Mouse (Mus musculus): Measurements from ENCODE around the gene B130006D01Rik. TPM values are rescaled to one million over a fixed set of nuclear protein-coding genes. Genes with fewer than 3 reads are reported as not detected.

The B130006D01Rik gene
- polyA plus RNA-seq, 1 experiment from 2014 or later: 1.1 TPM

DNA sequence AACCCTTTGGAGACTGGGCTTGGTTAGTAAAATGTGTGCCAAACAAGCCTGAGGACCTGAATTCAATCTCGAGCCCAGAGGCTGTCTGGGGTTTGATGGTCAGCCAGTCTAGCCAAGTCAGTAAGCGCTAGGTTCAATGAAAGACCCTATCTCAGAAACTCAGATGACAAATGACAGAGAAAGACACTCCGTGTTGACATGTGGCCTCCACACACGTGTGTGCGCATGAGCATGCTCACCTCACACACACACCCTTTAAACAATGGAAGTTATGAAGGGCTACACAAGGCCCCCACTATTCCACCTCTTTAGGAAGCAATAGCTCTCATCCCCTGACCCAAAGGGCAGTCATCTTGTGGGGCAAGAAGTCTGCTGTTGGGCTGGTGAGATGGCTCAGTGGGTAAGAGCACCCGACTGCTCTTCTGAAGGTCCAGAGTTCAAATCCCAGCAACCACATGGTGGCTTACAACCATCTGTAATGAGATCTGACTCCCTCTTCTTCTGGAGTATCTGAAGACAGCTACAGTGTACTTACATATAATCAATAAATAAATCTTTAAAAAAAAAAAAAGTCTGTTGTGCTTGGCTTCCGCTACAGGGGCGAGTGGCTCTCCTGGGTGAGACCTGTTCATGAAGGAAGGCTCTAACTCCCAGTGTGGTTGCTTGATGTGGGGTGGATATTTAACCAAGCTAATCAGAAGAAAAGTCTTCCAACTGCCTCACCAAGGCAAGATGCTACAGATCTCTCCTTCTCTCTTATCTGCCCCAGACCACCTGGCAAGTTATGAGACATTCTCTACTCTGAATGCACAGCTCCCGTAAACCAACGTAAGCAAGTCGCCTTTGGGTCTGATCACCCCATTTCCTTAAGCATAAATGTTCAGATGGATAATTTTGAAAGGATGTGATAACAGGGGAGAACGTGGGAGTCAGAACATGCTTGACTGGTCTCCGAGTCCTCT lies 22.3 kb upstream of the B130006D01Rik start:
- no peak for DNase-seq (ENCODE audit: low spot score)

GRCm38 (mm10) chr11:95704032-95704969 lies 19.1 kb upstream of the B130006D01Rik start:
- H3K4me3 ChIP-seq: no peak overlapping the region
- H3K4me1 ChIP-seq (replicated peaks): 0 out of 2 replicates have a peak, but pooled peaks cover 6% of the 10 kb centered on the region
- WGBS: 91% methylated on average over 12 of the region's 12 CpGs
- H3K27me3 ChIP-seq (ENCODE audit: insufficient read depth, poor library complexity, severe bottlenecking): no peaks in the 10 kb centered on the region
- no peaks in the 10 kb centered on the region for H3K9me3 ChIP-seq
- DNase-seq (ENCODE audit: low spot score): no peak
- H3K36me3 ChIP-seq: no peaks in the 10 kb centered on the region
- no peak overlapping the region for H3K27ac ChIP-seq

More for the DNA sequence above, 22.3 kb upstream of the B130006D01Rik start:
- no peak overlapping the region for H3K27ac ChIP-seq
- no peak overlapping the region for H3K4me3 ChIP-seq
- H3K27me3 ChIP-seq (ENCODE audit: insufficient read depth, poor library complexity, severe bottlenecking): no peaks in the 10 kb centered on the region
- H3K36me3 ChIP-seq: no peaks in the 10 kb centered on the region
- H3K4me1 ChIP-seq (replicated peaks): 0 out of 2 replicates have a peak, but pooled peaks cover 6% of the 10 kb centered on the region
- 93% methylated on average over 13 of the region's 13 CpGs for WGBS
- H3K9me3 ChIP-seq: no peaks in the 10 kb centered on the region

DNA sequence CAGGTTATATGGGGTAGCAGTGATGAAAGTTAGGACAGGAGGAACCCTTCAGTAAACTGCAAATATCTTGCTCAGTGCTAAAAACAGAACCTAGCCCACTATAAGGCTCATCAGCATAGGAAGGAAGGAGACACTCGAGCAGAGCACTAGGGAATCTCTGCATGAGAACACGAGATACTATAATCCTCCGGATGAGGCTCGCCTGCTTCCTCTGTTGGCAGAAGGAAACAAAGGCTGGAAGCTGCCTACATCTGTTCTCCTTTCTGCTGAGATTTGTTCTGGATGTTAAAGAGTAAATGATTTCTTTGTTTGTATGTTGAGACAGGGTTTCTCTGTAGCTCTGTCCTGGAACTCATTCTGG lies 18.4 kb upstream of the B130006D01Rik start:
- DNase-seq (ENCODE audit: low spot score): no peak
- H3K27ac ChIP-seq: no peak overlapping the region
- 0 out of 2 replicates have a peak, but pooled peaks cover 6% of the 10 kb centered on the region for H3K4me1 ChIP-seq (replicated peaks)
- H3K4me3 ChIP-seq: no peak overlapping the region
- H3K36me3 ChIP-seq: no peaks in the 10 kb centered on the region
- H3K9me3 ChIP-seq: no peaks in the 10 kb centered on the region
- no peaks in the 10 kb centered on the region for H3K27me3 ChIP-seq (ENCODE audit: insufficient read depth, poor library complexity, severe bottlenecking)
- 60% methylated on average over 4 of the region's 4 CpGs for WGBS

DNA sequence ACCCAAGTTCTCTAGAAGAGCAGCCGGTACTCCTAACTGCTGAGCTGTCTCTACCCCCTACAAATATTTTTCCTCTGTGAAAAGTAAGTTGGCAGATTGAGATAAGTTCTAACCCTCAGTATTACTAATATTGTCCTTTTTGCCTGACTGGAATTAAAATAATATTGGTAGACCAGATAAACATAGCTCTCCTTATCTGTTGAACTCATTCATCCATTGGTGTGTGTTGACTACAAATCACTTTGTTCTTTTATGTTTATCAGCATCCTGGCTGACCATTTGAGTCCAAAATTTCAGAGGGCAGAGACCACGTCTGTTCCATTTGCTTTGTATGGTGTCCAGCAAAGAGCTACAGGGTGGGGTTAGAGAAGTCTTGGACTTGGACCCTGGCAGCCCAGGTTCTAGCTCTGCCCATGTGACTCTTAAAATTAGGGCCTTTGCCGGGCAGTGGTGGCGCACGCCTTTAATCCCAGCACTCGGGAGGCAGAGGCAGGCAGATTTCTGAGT lies 13.8 kb upstream of the B130006D01Rik start:
- WGBS: 92% methylated on average over 6 of the region's 6 CpGs
- Histone ChIP-seq H3K4me3 (no peak overlapping the region), H3K27ac (no peak overlapping the region), H3K9me3 (no peaks in the 10 kb centered on the region), H3K4me1 (replicated peaks) (peaks cover 26% of the 10 kb centered on the region), H3K27me3 (ENCODE audit: insufficient read depth, poor library complexity, severe bottlenecking) (no peaks in the 10 kb centered on the region), H3K36me3 (no peaks in the 10 kb centered on the region)
- DNase-seq (ENCODE audit: low spot score): no peak

GRCm38 (mm10) chr11:95710478-95710877 lies 12.9 kb upstream of the B130006D01Rik start:
- Histone ChIP-seq H3K27me3 (ENCODE audit: insufficient read depth, poor library complexity, severe bottlenecking) (no peaks in the 10 kb centered on the region), H3K27ac (no peak overlapping the region), H3K9me3 (no peaks in the 10 kb centered on the region), H3K4me3 (no peak overlapping the region), H3K36me3 (no peaks in the 10 kb centered on the region), H3K4me1 (replicated peaks) (peaks cover 35% of the 10 kb centered on the region)
- 82% methylated on average over 7 of the region's 7 CpGs for WGBS
- DNase-seq (ENCODE audit: low spot score): no peak

DNA sequence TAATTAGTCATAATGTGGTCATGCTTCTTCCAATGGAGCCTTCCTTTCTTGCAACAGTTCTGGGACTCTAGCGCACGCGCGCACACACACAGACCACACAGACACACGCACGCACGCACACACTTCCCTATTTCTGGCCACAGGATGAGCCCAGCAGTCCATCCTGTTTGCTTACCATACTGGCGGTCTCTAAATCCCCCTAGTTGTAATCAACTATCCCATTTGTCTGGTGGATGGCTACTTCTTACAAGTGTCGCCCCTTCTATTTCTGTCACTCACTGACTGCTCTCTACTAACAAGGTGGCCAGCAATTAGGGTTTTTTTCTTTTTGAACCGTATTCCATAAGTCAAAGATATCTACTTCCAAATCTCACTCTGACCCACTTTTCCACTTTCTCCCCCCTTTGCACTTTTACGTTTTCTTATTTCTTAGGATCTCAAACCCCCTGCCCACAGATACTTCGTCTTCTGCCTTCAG lies 11.3 kb upstream of the B130006D01Rik start:
- no peaks in the 10 kb centered on the region for H3K36me3 ChIP-seq
- DNase-seq (ENCODE audit: low spot score): no peak
- no peaks in the 10 kb centered on the region for H3K27me3 ChIP-seq (ENCODE audit: insufficient read depth, poor library complexity, severe bottlenecking)
- H3K4me1 ChIP-seq (replicated peaks): peaks cover 45% of the 10 kb centered on the region
- WGBS: 41% methylated on average over 12 of the region's 12 CpGs
- H3K4me3 ChIP-seq: peak overlapping the region; percentile 97
- H3K9me3 ChIP-seq: no peaks in the 10 kb centered on the region
- peak overlapping the region; percentile 98 for H3K27ac ChIP-seq

DNA sequence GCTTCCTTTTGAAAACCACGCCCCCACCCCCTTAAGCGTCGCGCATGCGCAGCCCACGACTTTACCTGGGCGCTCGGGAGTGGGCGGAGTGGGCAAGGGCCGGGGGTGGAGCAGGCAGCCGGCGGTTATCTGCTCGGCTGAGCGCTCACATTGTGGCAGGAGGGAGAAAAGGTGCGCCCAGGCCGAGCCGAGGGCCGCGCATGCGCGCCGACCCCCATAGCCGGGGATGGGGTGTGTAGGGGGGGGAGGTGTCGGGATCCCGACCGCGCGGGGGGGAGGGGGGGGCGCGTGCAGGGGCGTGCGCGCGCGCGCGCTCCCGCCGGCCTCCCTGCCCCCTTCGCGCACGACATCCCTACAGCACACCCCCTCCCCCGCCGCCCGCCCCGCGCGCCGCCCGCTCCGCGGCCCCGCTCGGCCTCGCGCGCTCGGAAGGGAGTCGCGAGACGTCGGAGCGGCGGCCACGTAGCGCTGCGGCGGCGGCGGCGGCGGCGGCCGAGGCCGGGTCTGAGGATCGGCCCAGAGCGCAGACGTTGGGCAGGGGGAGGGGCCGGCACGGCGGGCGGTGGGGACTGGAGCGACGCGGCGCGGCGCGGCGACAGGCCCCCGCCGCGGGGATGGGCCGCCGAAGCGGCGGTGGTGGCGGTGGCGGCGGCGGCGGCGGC lies 10.7 kb upstream of the B130006D01Rik start, which contains the start of gene Zfp652:
Gene Zfp652, plus strand, starts transcription at position 111 of the 662 bp plus-strand sequence.
- Histone ChIP-seq H3K4me3 (peak within 1 kb of the TSS; percentile 97), H3K27me3 (ENCODE audit: insufficient read depth, poor library complexity, severe bottlenecking) (no peaks in the 10 kb centered on the region), H3K4me1 (replicated peaks) (peaks cover 44% of the 10 kb centered on the region), H3K27ac (peak within 1 kb of the TSS; percentile 98), H3K36me3 (no peaks in the 10 kb centered on the region), H3K9me3 (no peaks in the 10 kb centered on the region)
- WGBS: under 1% methylated on average over 85 of the region's 103 CpGs
- peak; percentile 90 for DNase-seq (ENCODE audit: low spot score)

GRCm38 (mm10) chr11:95713225-95713810 lies 10.1 kb upstream of the B130006D01Rik start:
- peak overlapping the region; percentile 98 for H3K27ac ChIP-seq
- under 1% methylated on average over 49 of the region's 49 CpGs for WGBS

GRCm38 (mm10) chr11:95713811-95714241 lies 9.6 kb upstream of the B130006D01Rik start:
- Histone ChIP-seq H3K36me3 (no peaks in the 10 kb centered on the region), H3K9me3 (no peaks in the 10 kb centered on the region), H3K4me1 (replicated peaks) (peaks cover 38% of the 10 kb centered on the region), H3K27me3 (ENCODE audit: insufficient read depth, poor library complexity, severe bottlenecking) (no peaks in the 10 kb centered on the region), H3K27ac (peak overlapping the region; percentile 98), H3K4me3 (peak overlapping the region; percentile 97)
- WGBS: under 1% methylated on average over 13 of the region's 13 CpGs
- DNase-seq (ENCODE audit: low spot score): peak; percentile 24

More at GRCm38 (mm10) chr11:95713225-95713810, 10.1 kb upstream of the B130006D01Rik start:
- H3K36me3 ChIP-seq: no peaks in the 10 kb centered on the region
- no peaks in the 10 kb centered on the region for H3K27me3 ChIP-seq (ENCODE audit: insufficient read depth, poor library complexity, severe bottlenecking)
- DNase-seq (ENCODE audit: low spot score): peak; percentile 60
- H3K4me3 ChIP-seq: peak overlapping the region; percentile 97
- H3K9me3 ChIP-seq: no peaks in the 10 kb centered on the region
- peaks cover 38% of the 10 kb centered on the region for H3K4me1 ChIP-seq (replicated peaks)

- Histone ChIP-seq H3K9me3 (no peaks in the 10 kb centered on the region), H3K4me1 (replicated peaks) (peaks cover 38% of the 10 kb centered on the region), H3K27ac (no peak overlapping the region), H3K27me3 (ENCODE audit: insufficient read depth, poor library complexity, severe bottlenecking) (no peaks in the 10 kb centered on the region), H3K4me3 (peak overlapping the region; percentile 97), H3K36me3 (no peaks in the 10 kb centered on the region)
- DNase-seq (ENCODE audit: low spot score): no peak
- WGBS: 49% methylated on average over 7 of the region's 7 CpGs
These were observed 9.0 kb upstream of the B130006D01Rik start for GRCm38 (mm10) chr11:95714411-95714810.

DNA sequence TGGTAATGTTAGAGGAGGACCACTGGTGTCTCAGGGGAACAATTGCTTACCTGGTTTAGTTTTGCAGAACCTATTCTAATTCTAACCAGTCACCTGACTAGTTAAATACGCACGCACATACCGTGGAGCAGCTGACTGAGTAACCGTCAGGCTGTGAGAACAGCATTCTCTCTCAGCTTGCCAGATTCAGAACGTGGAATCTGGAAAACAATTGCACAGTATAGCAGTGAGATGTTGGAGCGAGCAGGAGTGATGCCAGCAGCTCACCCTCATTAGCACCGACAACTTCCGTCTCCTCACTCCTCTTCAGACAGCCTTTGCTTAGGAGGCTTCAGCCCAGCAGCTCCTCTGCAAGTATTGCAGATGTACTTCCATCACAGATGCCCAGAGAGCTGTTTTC lies 7.3 kb upstream of the B130006D01Rik start:
- peaks cover 38% of the 10 kb centered on the region for H3K4me1 ChIP-seq (replicated peaks)
- H3K27me3 ChIP-seq (ENCODE audit: insufficient read depth, poor library complexity, severe bottlenecking): no peaks in the 10 kb centered on the region
- no peaks in the 10 kb centered on the region for H3K36me3 ChIP-seq
- no peak for DNase-seq (ENCODE audit: low spot score)
- H3K9me3 ChIP-seq: no peaks in the 10 kb centered on the region
- H3K27ac ChIP-seq: no peak overlapping the region
- 78% methylated on average over 8 of the region's 8 CpGs for WGBS
- no peak overlapping the region for H3K4me3 ChIP-seq
